Mouse (Mus musculus) heart, postnatal 0 days (tissue): ENCODE data around the gene Shank3. TPM values are rescaled to one million over a fixed set of nuclear protein-coding genes. Genes with fewer than 3 reads are reported as not detected.

Experiments
- ATAC-seq: fragments of 200-750 bp; cut with Nextera tagmentation; 2 replicates; pipeline ENCODE4 v1.8.0; 2017; ENCODE audit warnings: low read depth, moderate number of reproducible peaks, moderate library complexity; ENCODE audit not compliant: insufficient read depth
- DNase-seq: peaks from one replicate; pipeline ENCODE4 v3.0.0-alpha.2; 2016; ENCODE audit warnings: low spot score
- H3K27ac ChIP-seq: fragments of 300-500 bp; sonication (generic); 2 replicates; pipeline ENCODE4 v1.5.1; 2014; ENCODE audit warnings: low read depth, mild to moderate bottlenecking
- H3K27me3 ChIP-seq: fragments of 300-500 bp; sonication (generic); 2 replicates; pipeline ENCODE4 v1.6.1; 2014; ENCODE audit warnings: low read length, mixed read lengths; ENCODE audit not compliant: control insufficient read depth, insufficient read depth
- H3K36me3 ChIP-seq: fragments of 300-500 bp; sonication (generic); replicated peaks from 2 replicates; pipeline ENCODE4 v1.6.1; 2014; ENCODE audit warnings: low read length, mixed read lengths; ENCODE audit not compliant: control insufficient read depth, insufficient read depth
- H3K4me1 ChIP-seq: fragments of 300-500 bp; sonication (generic); 2 replicates; pipeline ENCODE4 v1.6.1; 2014; ENCODE audit warnings: antibody characterized with exemption; ENCODE audit not compliant: control insufficient read depth, insufficient read depth
- H3K4me2 ChIP-seq: fragments of 300-500 bp; sonication (generic); 2 replicates; pipeline ENCODE4 v1.6.1; 2014; ENCODE audit warnings: low read depth, mild to moderate bottlenecking, low read length, moderate library complexity
- H3K4me3 ChIP-seq: fragments of 300-500 bp; sonication (generic); 2 replicates; pipeline ENCODE4 v1.5.1; 2014; ENCODE audit warnings: low read depth, low read length
- H3K9ac ChIP-seq: fragments of 300-500 bp; sonication (generic); replicated peaks from 2 replicates; pipeline ENCODE4 v1.6.1; 2014; ENCODE audit warnings: low read depth, low read length, mixed read lengths
- H3K9me3 ChIP-seq: fragments of 300-500 bp; sonication (generic); replicated peaks from 2 replicates; pipeline ENCODE4 v1.6.1; 2016; ENCODE audit warnings: low read length; ENCODE audit not compliant: control insufficient read depth
- CTCF ChIP-seq: IDR thresholded peaks from 2 replicates; pipeline ENCODE4 v1.5.1; 2016; ENCODE audit warnings: antibody characterized with exemption, control low read depth, low read depth
- EP300 ChIP-seq: IDR thresholded peaks from 2 replicates; pipeline ENCODE4 v1.6.1; 2016; ENCODE audit warnings: antibody characterized with exemption, low read depth
- WGBS: fragments of 180-500 bp; shearing (Covaris S2); extraction: QIAGEN DNeasy Blood & Tissue Kit; methylation state at CpG from one replicate; pipeline ENCODE4 v1.1.7; 2014; 5-methylcytosine and 5-hydroxymethylcytosine counted together
- polyA plus RNA-seq: library from polyadenylated mRNA; unstranded; fragments of >200 nt; fragmentation: Nextera tagmentation; extraction: Ambion mirVana; gene quantifications from 2 replicates; pipeline ENCODE4 v1.2.1, GENCODE M21; 2015
- total RNA-seq: library from RNA; depleted of rRNA; stranded (reverse); fragments of >200 nt; gene quantifications from 2 replicates; pipeline ENCODE4 v1.2.3, GENCODE M21; 2014; ENCODE audit warnings: low replicate concordance

Gene Shank3
- total and polyA plus RNA-seq, 2 experiments from 2014 or later, result 1.1 to 26.5 TPM

DNA sequence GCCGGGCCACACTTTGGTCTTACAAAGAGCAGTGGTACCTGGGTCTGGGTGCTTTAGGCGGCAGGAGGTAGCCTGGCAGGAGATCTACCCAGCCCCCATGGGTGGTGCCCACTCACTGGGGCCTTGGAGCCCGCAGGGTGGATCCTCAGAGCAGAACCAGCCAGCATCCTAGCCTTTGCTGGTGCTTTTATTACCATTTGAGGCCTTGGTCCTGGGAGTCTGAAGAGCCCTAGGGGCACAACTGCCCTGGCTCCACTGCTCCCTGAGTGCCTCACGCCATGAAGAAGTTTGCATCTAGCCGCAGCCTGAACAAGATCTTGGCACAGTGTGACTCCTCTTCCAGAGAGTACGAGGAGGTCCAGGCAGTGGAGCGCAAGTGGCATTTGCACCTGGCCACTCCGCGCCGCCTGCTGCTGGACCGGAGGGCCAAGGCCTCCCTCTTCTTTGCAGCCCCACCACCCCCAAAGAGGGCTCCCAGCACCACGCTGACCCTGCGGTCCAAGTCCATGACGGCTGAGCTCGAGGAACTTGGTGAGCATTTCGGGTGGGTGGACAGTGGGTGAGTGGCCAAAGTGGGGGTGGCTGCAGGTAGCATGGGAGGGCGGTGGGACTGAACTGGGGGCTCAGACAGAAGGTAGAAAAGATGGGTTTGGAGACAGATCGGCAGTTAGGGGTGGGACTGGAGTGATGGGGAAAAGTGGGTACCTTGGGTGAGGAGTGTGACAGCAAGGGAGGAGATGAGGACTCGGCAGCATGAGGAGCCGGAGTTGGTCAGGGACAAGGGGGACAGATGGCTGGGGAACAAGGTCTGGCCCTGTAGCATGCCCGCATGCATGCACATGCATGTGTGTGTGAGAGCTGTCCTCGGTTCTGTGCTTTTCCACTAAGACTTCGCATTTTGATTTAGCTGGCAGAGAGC, 33.8 kb downstream of the Shank3 start:
- no peak for TF ChIP-seq CTCF
- TF ChIP-seq EP300, result no peak
- DNase-seq, result no peak
- Histone ChIP-seq H3K36me3 (0 out of 2 replicates have a peak, but pooled peaks cover 8% of the 10 kb centered on the region), H3K4me2 (no peak overlapping the region), H3K4me1 (no peaks in the 10 kb centered on the region), H3K9ac (no peak overlapping the region), H3K9me3 (no peaks in the 10 kb centered on the region), H3K27me3 (0 out of 2 replicates have a peak, but pooled peaks cover 14% of the 10 kb centered on the region), H3K4me3 (no peak overlapping the region), H3K27ac (no peak overlapping the region)
- 75% methylated on average over 23 of the region's 23 CpGs for WGBS
- no peak for ATAC-seq

DNA sequence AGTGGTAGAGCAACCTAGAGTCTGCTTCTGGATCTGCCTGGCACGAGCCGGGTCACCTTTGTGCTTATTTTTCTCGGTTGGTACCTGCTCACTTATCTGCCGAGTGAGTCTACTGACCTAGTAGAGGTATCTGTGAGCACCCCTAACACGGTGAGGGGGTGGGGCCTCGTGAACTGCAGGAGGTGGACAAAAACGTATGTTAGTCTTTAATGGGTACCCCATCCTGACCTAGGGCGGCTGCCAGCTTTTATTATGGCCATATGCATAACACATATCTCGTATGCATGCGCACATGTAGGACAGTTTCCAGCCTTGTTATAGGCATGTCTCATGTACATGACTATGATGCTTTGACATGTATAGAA, 34.4 kb downstream of the Shank3 start:
- no peaks in the 10 kb centered on the region for H3K9me3 ChIP-seq
- no peak for ATAC-seq
- no peaks in the 10 kb centered on the region for H3K4me1 ChIP-seq
- 86% methylated on average over 10 of the region's 10 CpGs for WGBS
- H3K27me3 ChIP-seq, result 0 out of 2 replicates have a peak, but pooled peaks cover 14% of the 10 kb centered on the region
- H3K4me3 ChIP-seq, result no peak overlapping the region
- 0 out of 2 replicates have a peak, but pooled peaks cover 8% of the 10 kb centered on the region for H3K36me3 ChIP-seq
- H3K9ac ChIP-seq, result no peak overlapping the region
- no peak for TF ChIP-seq EP300
- TF ChIP-seq CTCF, result no peak
- DNase-seq, result no peak
- H3K27ac ChIP-seq, result no peak overlapping the region
- H3K4me2 ChIP-seq, result no peak overlapping the region

DNA sequence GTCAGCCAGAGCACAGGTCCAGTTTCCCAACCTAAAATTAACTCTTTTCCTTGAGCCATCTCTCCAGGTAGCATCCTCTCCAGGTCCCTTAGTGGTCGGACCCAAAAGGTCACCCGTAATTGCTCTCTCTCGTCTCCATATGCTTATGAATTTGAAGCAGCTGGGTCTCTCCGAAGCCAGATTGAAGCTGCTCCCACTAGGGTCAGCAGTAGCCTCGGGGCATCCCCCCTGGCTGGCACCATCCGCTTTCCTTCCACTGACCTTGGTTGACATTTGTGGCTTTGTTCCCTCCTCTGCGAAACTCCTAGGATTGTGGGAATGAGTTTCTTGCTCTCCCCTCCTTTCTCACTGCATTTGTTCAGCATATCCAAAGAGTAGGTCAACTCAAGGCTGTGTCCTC, 44.7 kb downstream of the Shank3 start:
- H3K4me1 ChIP-seq, result peaks cover 3% of the 10 kb centered on the region; the same call in 1 of the 2 replicates
- H3K4me2 ChIP-seq, result no peak overlapping the region
- no peak overlapping the region for H3K27ac ChIP-seq
- no peak overlapping the region for H3K4me3 ChIP-seq
- no peaks in the 10 kb centered on the region for H3K9me3 ChIP-seq
- no peak for ATAC-seq
- H3K27me3 ChIP-seq, result peaks cover 32% of the 10 kb centered on the region
- H3K9ac ChIP-seq, result no peak overlapping the region
- TF ChIP-seq EP300, result no peak
- TF ChIP-seq CTCF, result no peak
- H3K36me3 ChIP-seq, result peaks cover 12% of the 10 kb centered on the region; the same call in 1 of the 2 replicates
- no peak for DNase-seq
- WGBS, result 78% methylated on average over 7 of the region's 7 CpGs

DNA sequence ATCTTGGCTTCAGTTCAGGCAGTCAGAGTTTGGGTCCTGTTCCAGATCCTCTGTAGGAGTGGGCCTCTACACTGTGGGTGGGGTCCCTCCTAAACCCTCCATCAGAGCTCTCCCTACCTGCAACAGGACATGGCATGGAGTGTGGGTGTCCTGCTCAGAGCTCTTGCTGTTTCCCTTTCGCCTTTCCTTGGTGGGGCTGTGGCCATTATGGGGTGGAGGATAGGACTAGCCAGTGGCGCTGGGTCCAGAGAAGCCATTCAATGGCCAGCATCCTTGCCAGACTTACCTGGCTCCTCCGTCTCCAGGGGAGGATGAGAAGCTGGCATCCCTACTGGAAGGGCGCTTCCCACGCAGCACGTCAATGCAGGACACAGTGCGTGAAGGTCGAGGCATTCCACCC, 47.9 kb downstream of the Shank3 start:
- Histone ChIP-seq H3K36me3 (peaks cover 17% of the 10 kb centered on the region; the same call in 1 of the 2 replicates), H3K4me2 (peak overlapping the region; percentile 65), H3K9ac (peak overlapping the region; percentile 30; the same call in 1 of the 2 replicates), H3K27me3 (peaks cover 36% of the 10 kb centered on the region), H3K27ac (no peak overlapping the region), H3K4me1 (peaks cover 3% of the 10 kb centered on the region; the same call in 1 of the 2 replicates), H3K9me3 (no peaks in the 10 kb centered on the region), H3K4me3 (peak overlapping the region; percentile 48; the same call in 1 of the 2 replicates)
- ATAC-seq (no peak), DNase-seq (no peak)
- WGBS, result 50% methylated on average over 8 of the region's 8 CpGs
- TF ChIP-seq EP300 (no peak), CTCF (no peak)

DNA sequence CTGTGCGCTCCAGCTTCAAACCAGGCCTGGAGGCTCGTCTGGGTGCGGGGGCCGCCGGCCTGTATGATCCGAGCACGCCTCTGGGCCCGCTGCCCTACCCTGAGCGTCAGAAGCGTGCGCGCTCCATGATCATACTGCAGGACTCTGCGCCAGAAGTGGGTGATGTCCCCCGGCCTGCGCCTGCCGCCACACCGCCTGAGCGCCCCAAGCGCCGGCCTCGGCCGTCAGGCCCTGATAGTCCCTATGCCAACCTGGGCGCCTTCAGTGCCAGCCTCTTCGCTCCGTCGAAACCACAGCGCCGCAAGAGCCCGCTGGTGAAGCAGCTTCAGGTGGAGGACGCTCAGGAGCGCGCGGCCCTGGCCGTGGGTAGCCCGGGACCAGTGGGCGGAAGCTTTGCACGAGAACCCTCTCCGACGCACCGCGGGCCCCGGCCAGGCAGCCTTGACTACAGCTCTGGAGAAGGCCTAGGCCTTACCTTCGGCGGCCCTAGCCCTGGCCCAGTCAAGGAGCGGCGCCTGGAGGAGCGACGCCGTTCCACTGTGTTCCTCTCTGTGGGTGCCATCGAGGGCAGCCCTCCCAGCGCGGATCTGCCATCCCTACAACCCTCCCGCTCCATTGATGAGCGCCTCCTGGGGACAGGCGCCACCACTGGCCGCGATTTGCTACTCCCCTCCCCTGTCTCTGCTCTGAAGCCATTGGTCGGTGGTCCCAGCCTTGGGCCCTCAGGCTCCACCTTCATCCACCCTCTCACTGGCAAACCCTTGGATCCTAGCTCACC, 48.6 kb downstream of the Shank3 start:
- no peak overlapping the region for H3K27ac ChIP-seq
- peaks cover 17% of the 10 kb centered on the region; the same call in 1 of the 2 replicates for H3K36me3 ChIP-seq
- H3K4me2 ChIP-seq, result peak overlapping the region; percentile 65
- TF ChIP-seq EP300, result no peak
- peak overlapping the region; percentile 48 for H3K4me3 ChIP-seq
- peaks cover 3% of the 10 kb centered on the region; the same call in 1 of the 2 replicates for H3K4me1 ChIP-seq
- peaks cover 36% of the 10 kb centered on the region for H3K27me3 ChIP-seq
- 25% methylated on average over 58 of the region's 58 CpGs for WGBS
- ATAC-seq (peak; percentile 57), DNase-seq (no peak)
- H3K9ac ChIP-seq, result peak overlapping the region; percentile 30
- H3K9me3 ChIP-seq, result no peaks in the 10 kb centered on the region
